Mouse (Mus musculus): ENCODE results near the gene Gm20479. TPM values are rescaled to one million over a fixed set of nuclear protein-coding genes. Genes with fewer than 3 reads are reported as not detected.
A peak's percentile ranks its signal among the peaks of the same experiment; 100 is the strongest.

The Gm20479 gene
- not detected in 2 replicates for polyA plus RNA-seq (2012; rRNA removed)

DNA sequence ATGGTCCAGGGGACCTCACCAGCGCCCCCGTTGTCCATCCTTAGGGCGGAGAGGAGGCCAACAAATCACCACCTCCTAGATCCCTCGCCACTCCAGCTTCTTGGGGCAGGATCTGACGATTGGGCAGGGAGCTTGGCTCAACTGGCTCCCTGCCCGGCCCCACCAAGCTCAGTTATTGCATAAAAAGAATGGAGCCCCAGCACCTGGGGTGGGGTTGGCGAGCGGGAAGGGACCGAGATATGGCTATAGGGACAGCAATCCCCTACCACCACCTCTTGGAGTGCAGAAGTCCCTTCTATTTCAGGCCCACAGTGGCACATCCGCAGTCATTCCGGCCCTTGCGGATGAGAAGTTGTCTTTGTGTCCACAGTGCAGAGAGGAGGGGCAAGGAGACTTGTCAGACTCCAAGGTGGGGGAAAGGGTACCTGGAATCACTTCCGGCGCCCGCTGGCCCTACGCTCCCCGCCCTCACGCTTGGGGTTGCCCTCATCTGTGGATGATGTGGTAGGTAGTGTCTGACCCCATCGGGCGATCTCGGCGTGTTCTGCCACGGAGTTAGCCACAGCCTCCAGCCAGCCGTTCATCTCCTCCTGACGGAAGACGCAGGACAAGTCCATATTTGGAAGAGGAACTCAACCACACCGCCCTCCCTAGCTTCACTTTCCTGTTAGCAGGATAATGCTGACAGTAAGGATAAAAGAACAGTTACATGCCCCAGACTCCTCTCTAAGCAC, at the start of gene Gm20479:
Gene Gm20479 (minus strand): TSS at position 559 of the 734 bp plus-strand sequence.
- TF ChIP-seq CTCF (IDR thresholded peaks at IDR 0.05; ENCODE audit: insufficient read depth, low read length): no peak
- TF ChIP-seq POLR2A (IDR thresholded peaks at IDR 0.05; ENCODE audit: borderline replicate concordance, extremely low read depth, low read depth, low read length): peak; percentile 35; the same call in 1 of the 2 replicates
- 3% methylated on average over 27 of the region's 27 CpGs for WGBS
- DNase-seq: no peak
- Histone ChIP-seq H3K4me1 (ENCODE audit: control insufficient read depth, insufficient read depth, low read length) (peaks cover 2% of the 10 kb centered on the region), H3K4me3 (replicated peaks; ENCODE audit: extremely low read depth, low read depth, low read length) (peak within 1 kb of the TSS; percentile 55)

DNA sequence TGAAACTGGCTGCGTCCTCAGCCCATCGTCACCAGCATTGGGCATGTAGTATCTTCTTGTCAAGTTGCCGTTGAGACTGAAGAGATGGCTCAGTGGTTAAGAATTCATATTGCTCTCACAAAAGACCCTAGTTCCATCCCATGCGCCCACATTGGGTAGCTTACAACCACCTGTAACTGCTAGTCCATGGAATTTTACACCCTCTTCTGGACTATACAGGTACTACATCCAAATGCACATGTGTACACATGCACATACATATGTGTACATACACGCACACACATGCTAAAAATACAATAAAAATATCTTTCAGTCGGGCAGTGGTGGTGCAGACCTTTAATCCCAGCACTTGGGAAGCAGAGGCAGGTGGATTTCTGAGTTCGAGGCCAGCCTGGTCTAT, 49.3 kb upstream of the Gm20479 start:
- 79% methylated on average over 7 of the region's 7 CpGs for WGBS
- no peak for DNase-seq
- no peak overlapping the region for H3K4me3 ChIP-seq (replicated peaks; ENCODE audit: extremely low read depth, low read depth, low read length)
- H3K4me1 ChIP-seq (ENCODE audit: control insufficient read depth, insufficient read depth, low read length): no peaks in the 10 kb centered on the region
- TF ChIP-seq CTCF (IDR thresholded peaks at IDR 0.05; ENCODE audit: insufficient read depth, low read length) (no peak), POLR2A (IDR thresholded peaks at IDR 0.05; ENCODE audit: borderline replicate concordance, extremely low read depth, low read depth, low read length) (no peak)

DNA sequence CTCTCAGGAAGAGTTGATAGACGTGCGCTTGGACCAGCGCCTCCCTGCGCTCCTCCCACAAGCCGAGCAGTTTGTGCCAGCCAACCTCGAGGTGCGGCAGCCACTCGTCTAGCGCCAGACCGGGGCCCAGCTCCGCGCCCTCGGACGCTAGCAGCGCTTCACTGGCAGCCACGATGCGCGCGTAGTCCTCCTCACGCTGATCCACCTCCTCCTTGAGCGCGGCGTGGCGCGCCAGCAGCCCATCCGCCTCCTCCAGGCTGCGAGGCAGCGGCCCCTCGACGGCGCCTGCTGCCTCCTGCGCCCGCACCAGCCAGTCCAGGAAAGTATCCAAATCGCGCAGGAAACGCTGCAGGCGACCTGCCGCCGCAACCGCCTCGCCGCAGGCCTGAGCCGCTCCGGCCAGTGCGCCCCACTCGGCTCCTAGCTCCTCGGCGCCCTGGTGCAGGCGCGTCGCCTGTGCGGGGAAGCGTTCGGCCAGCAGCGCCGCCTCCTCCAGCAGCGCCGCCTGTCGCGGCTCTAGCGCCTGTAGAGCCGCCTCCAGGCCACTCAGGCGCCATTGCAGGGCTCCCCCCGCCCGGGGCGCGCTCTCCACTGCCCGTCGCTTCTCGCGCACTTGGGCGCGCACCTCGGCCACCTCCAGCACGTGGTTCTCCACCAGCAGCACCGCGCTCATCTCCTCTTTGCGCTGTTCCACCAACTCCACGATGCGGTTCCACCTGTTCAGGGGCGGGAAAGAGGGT, 47.2 kb upstream of the Gm20479 start:
- TF ChIP-seq CTCF (IDR thresholded peaks at IDR 0.05; ENCODE audit: insufficient read depth, low read length) (no peak), POLR2A (IDR thresholded peaks at IDR 0.05; ENCODE audit: borderline replicate concordance, extremely low read depth, low read depth, low read length) (no peak)
- no peaks in the 10 kb centered on the region for H3K4me1 ChIP-seq (ENCODE audit: control insufficient read depth, insufficient read depth, low read length)
- H3K4me3 ChIP-seq (replicated peaks; ENCODE audit: extremely low read depth, low read depth, low read length): no peak overlapping the region
- 6% methylated on average over 81 of the region's 81 CpGs for WGBS
- DNase-seq: no peak

DNA sequence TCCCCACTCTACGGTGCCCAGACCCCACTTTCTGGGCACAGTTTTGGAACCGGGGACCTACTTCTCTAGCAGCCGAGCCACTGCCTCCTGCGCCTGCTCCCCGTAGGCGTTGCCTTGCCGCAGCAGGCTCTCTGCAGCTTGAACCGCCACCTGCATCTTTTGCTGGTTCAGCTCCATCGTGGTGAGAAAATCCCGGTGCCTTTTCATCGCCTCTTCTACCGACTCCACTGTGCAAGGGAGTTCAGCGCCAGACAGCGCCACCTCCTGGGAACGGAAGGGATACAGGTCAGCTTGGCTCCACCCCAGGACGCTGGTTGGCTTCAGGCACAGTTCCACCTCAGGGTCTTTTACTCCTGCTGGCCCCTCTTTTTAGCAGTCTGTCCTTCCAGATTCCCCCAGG, 45.5 kb upstream of the Gm20479 start:
- 11% methylated on average over 16 of the region's 16 CpGs for WGBS
- H3K4me1 ChIP-seq (ENCODE audit: control insufficient read depth, insufficient read depth, low read length): no peaks in the 10 kb centered on the region
- peak; percentile 79 for TF ChIP-seq CTCF (IDR thresholded peaks at IDR 0.05; ENCODE audit: insufficient read depth, low read length)
- TF ChIP-seq POLR2A (IDR thresholded peaks at IDR 0.05; ENCODE audit: borderline replicate concordance, extremely low read depth, low read depth, low read length): no peak
- no peak overlapping the region for H3K4me3 ChIP-seq (replicated peaks; ENCODE audit: extremely low read depth, low read depth, low read length)
- peak; percentile 58 for DNase-seq

DNA sequence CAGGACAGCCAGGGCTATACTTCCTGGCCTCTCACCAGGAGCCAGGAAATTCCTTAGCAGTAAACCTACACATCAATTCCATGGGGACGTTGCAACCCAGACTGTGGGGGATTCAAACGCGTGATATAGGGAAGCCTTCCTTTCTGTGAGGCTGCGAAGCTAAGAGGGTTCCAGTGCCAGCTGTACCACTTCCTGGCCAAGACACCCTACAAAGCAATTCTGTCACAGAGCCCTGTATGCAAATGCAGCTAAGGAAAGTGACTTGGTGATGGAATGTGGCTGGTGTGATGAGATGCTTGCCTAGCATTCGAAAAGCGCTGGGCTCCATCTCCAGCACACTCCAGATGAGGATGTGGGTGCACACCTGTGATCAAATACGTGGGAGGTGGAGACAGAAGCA, 43.3 kb upstream of the Gm20479 start:
- TF ChIP-seq POLR2A (IDR thresholded peaks at IDR 0.05; ENCODE audit: borderline replicate concordance, extremely low read depth, low read depth, low read length) (no peak), CTCF (IDR thresholded peaks at IDR 0.05; ENCODE audit: insufficient read depth, low read length) (no peak)

DNA sequence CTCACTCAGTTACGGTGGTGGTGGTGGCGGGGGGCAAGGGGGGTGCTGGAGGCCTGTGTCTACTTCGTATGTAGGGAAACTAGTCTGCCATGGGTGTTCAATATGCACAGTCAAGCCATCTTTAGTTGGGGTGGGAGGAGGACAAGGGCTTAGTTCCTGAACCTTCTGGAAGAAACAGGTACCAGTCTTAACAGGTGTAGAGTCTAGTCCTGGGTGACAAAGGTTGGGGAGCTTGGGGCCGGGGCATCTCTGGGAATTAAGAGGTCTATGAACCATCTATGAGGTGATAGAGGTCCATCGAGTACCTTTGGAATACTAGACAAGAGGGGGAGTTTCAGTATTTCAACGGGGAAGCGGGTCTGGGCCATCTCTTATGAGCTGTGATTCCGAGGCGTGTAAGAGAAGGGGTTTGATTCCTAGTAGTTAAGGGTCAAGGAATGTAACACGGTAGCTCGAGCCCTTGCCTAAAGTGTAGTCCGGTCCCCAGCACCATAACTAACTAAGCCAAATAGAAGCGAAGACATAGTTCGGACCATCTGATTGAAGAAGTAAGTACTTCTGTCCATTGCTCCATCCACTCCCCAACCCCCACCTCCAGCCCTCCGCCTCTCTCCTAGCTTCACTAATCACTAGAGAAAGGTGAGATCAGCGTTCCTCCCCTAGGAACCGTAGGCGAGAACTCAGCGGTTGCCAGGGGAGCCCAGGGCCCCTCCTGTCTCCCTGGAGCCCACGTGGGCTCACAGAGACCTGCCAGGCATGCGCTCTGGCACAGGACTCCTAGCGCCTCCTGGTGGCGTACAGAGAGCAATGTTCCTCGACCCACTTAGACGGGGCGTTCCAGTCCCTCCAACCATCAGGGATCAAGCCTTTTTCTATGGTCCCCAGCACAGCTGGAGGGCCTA, 40.1 kb upstream of the Gm20479 start:
- WGBS: 13% methylated on average over 26 of the region's 26 CpGs
- no peaks in the 10 kb centered on the region; the same call in 1 of the 2 replicates for H3K4me1 ChIP-seq (ENCODE audit: control insufficient read depth, insufficient read depth, low read length)
- DNase-seq: no peak
- TF ChIP-seq CTCF (IDR thresholded peaks at IDR 0.05; ENCODE audit: insufficient read depth, low read length) (peak; percentile 62), POLR2A (IDR thresholded peaks at IDR 0.05; ENCODE audit: borderline replicate concordance, extremely low read depth, low read depth, low read length) (no peak)
- H3K4me3 ChIP-seq (replicated peaks; ENCODE audit: extremely low read depth, low read depth, low read length): no peak overlapping the region

More for the DNA sequence above, 43.3 kb upstream of the Gm20479 start:
- no peak overlapping the region for H3K4me3 ChIP-seq (replicated peaks; ENCODE audit: extremely low read depth, low read depth, low read length)
- WGBS: 63% methylated on average over 7 of the region's 7 CpGs
- H3K4me1 ChIP-seq (ENCODE audit: control insufficient read depth, insufficient read depth, low read length): no peaks in the 10 kb centered on the region; the same call in 1 of the 2 replicates
- DNase-seq: no peak

DNA sequence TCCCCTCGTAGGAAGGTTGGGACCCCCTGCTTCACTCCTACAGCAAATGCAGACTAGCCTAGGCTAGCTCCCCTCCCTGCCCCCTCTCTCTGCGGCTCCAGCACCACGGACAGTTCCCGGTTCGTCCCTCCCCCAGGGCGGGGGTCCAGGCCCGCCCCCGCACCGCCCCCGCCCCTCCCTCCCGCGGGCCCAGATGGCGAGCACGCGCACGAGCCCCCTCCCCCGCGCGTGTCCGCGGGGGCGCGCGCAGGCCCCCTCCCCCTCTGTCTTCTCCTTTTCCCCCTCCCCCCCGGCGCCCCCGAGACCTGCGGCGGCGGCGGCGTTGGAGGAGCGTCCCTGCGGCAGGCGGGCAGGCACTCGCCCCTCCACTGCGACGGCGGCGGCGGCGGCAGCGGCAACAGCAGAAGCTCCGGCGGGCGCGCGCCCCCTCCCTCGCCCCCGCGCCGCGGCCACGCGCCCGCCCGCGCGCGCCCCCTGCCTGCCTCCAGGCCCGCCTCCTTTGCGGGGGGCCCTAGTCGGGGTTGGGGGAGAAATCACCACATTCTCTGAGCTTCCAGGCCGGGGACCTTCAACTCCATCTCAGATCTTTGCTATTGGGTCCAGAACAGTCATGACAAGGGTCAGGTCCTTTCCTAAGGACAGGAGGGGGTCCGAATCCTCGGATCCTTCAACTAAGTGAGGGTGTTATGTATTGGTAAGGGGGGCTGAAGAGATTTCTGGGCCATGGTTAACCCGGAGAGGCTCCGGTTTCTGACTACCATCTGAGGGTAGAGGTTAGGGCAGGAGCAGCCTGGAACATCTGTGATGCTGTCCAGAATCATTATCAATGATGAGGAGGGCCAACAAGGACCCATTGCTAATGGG, 39.2 kb upstream of the Gm20479 start:
- Histone ChIP-seq H3K4me3 (replicated peaks; ENCODE audit: extremely low read depth, low read depth, low read length) (no peak overlapping the region), H3K4me1 (ENCODE audit: control insufficient read depth, insufficient read depth, low read length) (no peaks in the 10 kb centered on the region; the same call in 1 of the 2 replicates)
- WGBS: 2% methylated on average over 55 of the region's 68 CpGs
- no peak for DNase-seq
- TF ChIP-seq POLR2A (IDR thresholded peaks at IDR 0.05; ENCODE audit: borderline replicate concordance, extremely low read depth, low read depth, low read length) (no peak), CTCF (IDR thresholded peaks at IDR 0.05; ENCODE audit: insufficient read depth, low read length) (no peak)

DNA sequence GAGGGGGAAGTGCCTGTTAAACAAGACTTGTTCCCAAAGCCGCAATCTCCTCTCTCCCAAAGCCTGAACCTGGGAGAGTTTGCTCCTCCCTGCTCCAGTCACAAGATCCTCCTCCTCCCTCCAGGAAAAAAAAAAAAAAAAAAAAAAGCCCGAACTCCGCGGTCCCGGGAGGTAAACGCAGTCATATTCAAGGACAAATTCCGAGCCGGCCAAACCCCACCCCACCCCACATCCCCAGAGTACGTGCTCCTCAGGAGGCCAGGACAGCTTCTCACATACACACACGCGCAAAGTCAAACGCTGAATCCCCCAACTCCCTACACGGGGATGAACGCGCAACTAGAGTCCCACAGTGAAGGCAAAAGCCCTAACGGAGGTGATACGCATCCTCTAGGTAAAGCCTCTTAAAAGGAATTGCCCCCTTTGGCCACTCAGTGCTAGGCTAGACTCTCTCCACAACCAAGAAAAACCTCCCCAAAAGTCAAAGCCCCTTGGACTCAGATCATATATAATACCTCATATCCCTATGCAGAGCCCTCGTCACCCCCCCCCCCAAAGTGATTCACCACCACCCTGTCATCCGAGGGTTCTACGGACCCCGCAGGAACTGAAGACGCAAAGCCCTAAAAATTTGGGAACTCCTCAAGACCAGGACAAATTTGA, 38.4 kb upstream of the Gm20479 start:
- no peak for TF ChIP-seq POLR2A (IDR thresholded peaks at IDR 0.05; ENCODE audit: borderline replicate concordance, extremely low read depth, low read depth, low read length)
- no peak for TF ChIP-seq CTCF (IDR thresholded peaks at IDR 0.05; ENCODE audit: insufficient read depth, low read length)
- DNase-seq: no peak
- 3% methylated on average over 22 of the region's 22 CpGs for WGBS
- no peaks in the 10 kb centered on the region; the same call in 1 of the 2 replicates for H3K4me1 ChIP-seq (ENCODE audit: control insufficient read depth, insufficient read depth, low read length)
- H3K4me3 ChIP-seq (replicated peaks; ENCODE audit: extremely low read depth, low read depth, low read length): no peak overlapping the region
